Mouse (Mus musculus): ENCODE results near the gene Tmem41b.
"Not testable (repeated sequence)": the region's sequence is repeated elsewhere in the genome, so short reads cannot be mapped to it uniquely, and the experiment has no call there.

Gene Tmem41b

DNA sequence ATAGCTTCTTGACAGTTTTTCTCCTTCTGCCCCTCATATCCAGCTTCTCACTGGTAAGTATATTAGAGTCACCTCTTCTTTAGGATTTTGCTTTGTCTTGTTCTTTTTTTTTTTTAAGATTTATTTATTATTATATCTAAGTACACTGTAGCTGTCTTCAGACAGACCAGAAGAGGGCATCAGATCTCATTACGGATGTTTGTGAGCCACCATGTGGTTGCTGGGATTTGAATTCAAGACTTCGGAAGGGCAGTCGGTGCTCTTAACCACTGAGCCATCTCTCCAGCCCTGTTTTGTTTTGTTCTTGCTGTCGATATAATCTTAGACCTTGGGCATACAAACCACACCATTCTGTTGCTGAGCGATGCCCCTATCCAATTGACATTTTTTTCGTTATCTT is at the start of gene Tmem41b:
TSS of gene Tmem41b (minus strand) at position 155 of the 400 bp plus-strand sequence.
- DNase-seq: peak; percentile 61

GRCm38 (mm10) chr7:110030342-110030741 is 43.6 kb upstream of the Tmem41b start:
- DNase-seq: no peak

DNA sequence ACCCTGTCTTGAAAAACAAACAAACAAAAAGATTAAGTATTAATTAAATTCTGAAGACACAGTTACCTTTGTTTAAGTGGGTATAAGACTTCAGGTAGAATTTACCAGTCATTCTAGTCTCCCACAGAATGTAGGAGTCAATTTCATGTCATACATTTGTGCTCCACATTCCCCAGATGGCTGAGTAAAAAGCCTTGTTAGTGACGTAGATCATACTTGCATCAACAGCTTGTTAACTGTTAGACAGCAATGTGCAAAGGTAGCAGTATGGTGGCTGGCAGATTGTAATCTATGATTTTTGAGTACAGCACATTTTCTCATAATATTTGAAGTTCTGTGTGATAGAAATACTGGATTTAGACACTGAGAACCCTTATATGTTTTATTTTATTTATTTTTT is 42.1 kb upstream of the Tmem41b start:
- no peak for DNase-seq

DNA sequence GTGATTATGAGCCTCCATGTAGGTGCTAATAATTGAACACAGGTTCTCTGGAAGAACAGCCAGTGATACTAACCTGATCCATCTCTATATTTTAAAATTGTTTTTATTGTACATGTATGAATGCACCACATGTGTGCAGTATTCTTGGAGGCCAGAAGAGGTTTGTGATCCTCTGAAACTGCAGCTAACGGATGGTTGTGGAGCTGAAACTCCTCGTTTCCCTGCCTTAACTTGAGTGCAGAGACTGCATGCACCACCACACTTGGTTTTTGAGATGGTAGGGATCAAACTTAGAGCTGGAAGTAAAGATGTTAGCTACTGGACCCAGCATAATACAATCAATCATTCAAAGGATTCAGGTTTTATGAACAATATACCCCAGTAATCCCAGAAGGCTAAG is 39.9 kb upstream of the Tmem41b start:
- DNase-seq: no peak

GRCm38 (mm10) chr7:110023553-110023952 is 36.8 kb upstream of the Tmem41b start:
- DNase-seq: no peak

DNA sequence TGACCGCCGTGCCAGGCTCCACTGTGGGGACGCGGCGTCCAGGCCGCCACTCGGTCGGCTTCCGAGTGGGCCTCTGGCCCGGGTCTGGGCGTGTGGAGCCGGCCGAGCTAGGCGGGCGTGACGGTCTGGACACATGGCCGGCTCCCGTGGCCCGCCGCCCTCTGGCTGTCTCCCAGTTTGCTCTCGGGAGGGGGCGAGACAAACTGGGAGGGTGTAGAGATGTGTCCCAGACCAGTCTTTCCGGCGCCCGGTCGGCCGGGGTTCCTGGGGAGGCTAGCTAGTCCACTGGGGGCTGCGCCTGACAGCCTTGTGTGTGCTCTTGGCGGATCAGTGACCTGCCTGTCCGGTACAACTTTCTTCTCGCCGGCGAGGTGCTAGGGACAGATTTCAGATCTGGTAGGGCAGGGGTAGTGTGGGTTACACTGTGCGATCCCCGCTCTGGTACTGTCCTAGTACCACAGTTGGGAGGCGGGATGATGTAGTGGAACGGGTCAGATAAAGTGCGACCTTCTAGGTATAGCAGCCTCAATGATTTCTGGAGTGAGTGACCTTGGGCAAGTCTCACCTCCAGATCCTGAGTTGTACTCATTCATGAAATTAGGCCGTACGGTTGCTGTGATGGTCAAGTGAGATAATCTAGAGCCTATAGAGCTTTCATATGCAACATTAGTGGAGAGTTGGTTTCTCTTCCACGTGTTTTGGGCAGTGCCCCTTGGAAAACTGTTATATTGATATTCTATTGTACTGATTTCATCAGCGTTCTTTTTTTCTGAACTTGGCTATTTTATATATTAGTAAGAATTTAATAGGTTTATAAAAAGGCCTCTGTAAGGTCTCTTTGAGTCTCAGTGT is 32.1 kb upstream of the Tmem41b start:
- DNase-seq: peak; percentile 52

DNA sequence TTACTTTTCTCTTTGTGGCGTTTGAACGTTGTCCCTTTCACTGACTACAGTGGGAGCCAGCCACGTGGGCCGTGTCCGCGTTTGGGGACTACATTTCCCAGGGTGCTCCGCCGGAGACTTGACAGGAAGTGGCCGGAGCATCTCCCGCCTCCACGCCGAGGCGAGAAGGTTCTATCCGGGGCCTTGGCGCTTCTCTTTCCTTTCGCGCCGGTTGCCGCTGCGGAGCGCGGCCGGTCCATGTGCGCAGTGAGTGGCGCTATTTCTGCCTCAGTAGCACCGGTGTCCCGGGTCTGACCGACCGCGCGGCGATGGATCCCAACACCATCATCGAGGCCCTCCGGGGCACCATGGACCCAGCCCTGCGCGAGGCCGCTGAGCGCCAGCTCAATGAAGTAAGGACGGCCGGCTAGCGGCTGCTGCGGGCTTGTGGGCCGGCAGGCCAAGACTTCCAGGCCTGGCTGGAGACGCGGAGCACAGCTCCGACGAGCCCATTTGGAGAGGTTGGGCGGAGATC is 31.4 kb upstream of the Tmem41b start, which contains the start of gene Ipo7:
TSS of gene Ipo7 (plus strand) at position 158 of the 514 bp plus-strand sequence.
- DNase-seq: peak; percentile 95

- DNase-seq: no peak
Observed at GRCm38 (mm10) chr7:110014272-110014671, 27.5 kb upstream of the Tmem41b start.

DNA sequence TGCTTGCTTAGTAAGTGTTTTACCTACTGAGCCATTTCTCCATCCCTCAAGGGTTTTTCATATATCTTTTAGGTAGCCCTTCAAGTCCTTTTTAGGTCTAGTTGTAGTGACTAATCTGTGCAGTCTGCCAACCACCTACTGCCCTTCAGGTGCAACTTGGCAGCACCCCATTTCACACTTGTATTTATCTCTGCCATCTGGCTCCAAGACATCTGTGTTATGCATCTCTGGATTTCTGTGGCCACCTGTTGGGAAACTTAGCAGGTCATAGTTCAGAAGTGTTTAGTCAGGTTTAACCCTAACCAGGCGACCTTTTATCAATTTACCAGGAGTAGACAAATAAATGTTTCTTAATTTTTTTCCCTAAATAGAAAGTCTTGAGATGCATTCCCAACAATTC is 24.7 kb upstream of the Tmem41b start:
- no peak for DNase-seq

DNA sequence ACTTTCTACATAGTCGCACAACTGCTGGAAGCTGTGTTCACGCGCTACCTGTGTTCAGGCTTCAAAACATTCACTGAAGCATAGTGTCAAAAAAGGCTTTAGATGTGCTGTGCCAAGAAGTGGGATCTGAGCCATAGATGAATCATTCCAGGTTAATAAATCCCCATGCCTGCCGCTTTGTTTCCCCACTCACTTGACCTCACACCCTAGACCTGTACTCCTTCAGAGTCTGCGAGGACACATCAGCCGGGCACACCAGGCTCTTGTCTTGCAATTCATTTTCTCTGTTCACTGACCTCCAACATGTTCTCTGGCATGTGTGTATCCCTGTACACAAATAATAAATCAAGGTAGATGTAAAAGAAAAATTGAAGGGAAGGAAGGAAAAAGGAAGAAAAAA is 22.4 kb upstream of the Tmem41b start:
- peak; percentile 49 for DNase-seq

GRCm38 (mm10) chr7:110008513-110008912 is 21.8 kb upstream of the Tmem41b start:
- DNase-seq: no peak

DNA sequence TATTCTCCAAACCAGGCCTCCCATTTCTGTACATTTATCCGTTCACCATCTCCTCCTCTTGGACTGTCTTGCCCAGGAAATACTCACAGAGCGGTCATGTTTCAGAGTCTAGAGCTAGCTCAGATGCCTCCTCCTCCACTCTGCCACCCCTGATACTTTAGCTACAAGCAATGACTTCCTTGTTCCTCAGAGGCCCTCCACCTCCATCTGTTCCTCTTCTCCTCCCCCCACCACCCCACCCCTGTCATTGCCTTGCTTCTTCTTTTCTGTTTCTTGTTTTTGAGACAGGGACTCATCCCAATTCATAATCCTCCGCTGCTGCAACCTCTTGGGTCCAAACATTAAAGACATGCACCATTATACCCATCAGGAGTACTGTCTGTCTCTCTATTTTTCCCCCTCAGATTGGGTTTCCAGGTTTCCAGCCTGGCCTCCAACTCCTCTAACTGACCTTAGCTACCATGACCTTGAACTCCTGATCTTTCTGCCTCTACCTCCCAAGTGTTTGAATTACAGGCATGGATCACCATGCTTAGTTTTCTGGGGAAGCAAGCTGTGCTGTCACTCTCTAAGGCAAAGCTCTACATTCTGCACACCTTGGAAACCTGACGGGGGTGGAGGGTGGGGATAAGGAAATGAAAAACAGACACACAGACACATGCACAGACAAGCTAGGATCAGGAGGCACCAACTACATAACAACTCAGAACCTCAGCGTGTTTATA is 19.9 kb upstream of the Tmem41b start:
- DNase-seq: no peak

DNA sequence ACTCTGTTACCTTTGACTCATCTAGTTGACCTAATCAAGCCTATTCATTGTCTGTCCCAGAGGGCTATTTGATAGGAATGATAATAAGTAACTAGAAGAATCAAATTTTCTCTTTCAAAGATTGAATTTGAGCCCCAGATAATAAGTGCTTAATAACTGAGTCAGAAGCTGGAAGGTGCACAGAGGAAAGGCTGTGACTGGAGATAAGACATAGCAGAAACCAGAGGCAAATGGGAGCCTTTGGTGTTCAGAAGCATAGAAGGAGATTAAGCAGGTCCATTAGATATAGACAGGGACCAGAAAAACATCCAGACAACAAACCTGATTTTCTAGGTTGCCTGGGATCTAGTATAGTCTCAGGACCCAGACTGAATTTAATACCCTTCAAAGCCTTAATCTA is 19.2 kb upstream of the Tmem41b start:
- no peak for DNase-seq

DNA sequence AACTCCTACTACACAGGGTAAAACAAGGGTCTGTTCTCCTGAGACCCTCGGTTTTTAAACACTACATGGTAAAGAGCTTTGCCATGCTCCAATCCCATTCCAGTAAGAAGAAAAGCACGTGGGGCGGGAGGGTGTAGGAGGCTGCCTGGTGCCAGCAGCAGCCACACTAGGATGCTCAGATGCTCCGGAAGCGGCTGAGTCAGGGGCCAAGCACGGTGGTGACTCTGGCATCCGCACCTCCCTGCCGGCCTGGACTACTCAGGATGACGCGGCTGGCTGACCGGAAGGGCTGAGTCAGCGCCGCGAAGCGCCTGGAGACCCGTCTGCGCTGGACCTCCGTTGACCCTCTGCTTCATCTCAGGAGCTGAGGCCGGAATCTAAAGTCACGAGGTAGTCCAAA is 16.2 kb upstream of the Tmem41b start:
- peak; percentile 83 for DNase-seq

DNA sequence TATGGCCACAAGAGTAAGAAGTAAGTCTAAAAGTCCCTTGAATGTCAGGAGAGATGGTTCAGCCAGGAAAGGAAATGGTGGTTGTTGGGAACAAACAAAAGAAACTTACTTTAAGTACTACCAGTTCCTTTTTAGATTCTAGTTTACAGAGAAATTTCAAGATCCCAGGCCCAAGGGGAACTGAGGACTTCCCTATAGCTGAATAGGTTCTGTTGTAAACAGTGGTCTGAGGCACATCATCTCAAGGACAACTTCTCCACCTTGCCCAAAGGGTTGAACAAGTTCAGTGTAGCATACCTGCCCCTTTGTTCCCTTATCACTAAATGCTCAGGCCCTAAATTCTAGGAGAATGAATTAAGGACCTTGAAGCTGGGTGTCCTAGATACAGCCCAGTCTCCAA is 15.4 kb upstream of the Tmem41b start:
- DNase-seq: no peak

DNA sequence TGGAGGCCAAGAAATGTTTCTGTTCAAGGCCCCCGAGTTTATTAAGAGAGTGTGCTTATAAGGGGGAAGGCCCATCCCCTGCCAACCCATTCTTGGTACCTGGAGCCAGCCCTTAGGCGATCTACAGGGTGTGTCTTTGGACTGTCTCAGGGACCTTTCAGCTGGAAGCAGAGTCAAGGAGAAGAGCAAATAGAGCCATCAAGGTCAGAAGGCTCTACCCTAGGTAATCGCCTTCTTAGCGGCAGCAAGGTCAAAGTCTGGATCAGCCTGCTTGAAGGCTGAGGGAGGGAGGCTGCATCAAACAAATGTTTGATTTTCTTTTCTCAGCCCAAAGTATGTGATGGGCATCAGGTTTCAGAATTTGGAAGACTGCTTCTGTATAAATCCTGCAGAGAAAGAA is 11.7 kb upstream of the Tmem41b start:
- DNase-seq: no peak

GRCm38 (mm10) chr7:109993157-109993959 is 6.6 kb upstream of the Tmem41b start:
- peak; percentile 81 for DNase-seq

DNA sequence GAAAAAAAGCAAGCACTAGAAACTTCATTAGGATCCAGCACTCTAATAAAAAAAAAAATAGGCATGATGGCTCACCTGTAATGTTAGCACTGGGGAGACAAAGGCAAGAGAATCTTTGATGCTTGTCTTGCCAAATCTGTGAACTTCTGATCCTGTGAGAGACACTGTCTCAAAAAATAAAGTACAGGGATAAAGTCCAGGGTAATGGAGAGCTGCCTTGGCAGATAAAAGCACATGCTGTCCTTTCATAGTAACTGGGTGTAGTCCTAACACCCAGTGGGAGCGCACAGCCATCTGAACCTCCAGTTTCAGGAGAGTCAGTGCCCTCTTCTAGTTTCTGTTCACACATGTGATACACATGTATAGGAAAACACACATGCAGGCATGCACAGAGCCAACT is 4.6 kb upstream of the Tmem41b start:
- DNase-seq: peak; percentile 51

DNA sequence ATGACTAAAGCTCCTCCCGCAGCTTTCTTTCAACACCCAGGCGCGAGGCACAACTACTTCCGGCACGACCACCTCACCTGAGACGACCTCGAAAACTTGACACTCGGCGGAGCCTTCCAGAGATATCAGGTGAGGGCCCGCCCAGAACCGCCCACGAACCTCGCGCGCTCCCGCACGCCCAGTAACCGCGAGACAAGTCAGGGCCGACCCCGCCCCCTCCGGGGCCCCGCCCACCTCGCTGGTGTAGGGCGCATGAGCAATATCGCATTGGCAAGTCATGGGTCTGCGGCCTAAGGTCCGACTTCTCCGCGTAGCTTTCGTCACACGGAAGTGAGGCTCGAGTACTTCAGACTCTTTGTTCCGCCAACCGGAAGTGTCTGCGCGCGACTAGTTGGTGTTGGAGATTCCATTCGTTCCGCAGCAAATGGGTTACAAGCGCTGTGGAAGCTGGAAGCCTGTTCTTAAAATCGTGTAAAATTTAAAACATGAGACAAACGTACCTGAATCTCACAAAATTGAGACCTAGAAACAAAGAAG is 528 bp downstream of the Tmem41b start:
- peak; percentile 100 for DNase-seq

- DNase-seq: peak; percentile 55
Observed at GRCm38 (mm10) chr7:109985661-109986132, 1.0 kb downstream of the Tmem41b start.

GRCm38 (mm10) chr7:109984608-109985007 is 2.1 kb downstream of the Tmem41b start:
- DNase-seq: not testable (repeated sequence)

GRCm38 (mm10) chr7:109977131-109977530 is 9.6 kb downstream of the Tmem41b start:
- DNase-seq: peak; percentile 41
